Mouse (Mus musculus) G1E (cell line): ENCODE results near the gene Lmo3.

Source experiments
- CTCF ChIP-seq: IDR thresholded peaks from 2 replicates; pipeline ENCODE4 v1.5.1; 2012; ENCODE audit warnings: low read depth, low read length, inconsistent platforms, mixed read lengths
- GATA1 ChIP-seq: IDR thresholded peaks from 2 replicates; pipeline ENCODE4 v1.6.1; 2012; ENCODE audit warnings: borderline replicate concordance, low read length, inconsistent platforms, mixed read lengths
- TAL1 ChIP-seq: conservative IDR thresholded peaks from 2 replicates; pipeline ENCODE4 v1.6.1; 2012; ENCODE audit warnings: low read depth, low read length, inconsistent platforms, mixed read lengths

DNA sequence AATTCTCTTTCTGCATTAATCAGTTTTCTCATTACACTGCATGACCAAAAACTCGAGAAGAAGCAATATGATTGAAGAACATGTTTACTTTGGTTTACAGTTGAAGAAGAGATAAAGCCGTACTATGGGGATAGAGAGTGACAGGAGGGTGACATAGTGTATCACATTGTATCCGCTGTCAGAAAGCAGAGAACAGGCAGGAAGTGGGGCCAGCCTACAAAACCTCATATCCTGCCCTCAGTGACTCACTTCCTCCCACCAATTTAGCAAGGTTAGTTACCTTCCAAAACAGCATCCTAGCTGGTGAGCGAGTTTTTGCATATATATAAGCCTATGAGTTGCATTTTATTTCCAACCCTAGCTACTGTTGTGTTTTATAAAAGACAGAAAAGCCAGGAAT is 112.6 kb downstream of the Lmo3 start:
- no peak for TF ChIP-seq CTCF
- TF ChIP-seq GATA1, result no peak
- TF ChIP-seq TAL1, result no peak
